Mouse (Mus musculus) retina, postnatal 7 days (tissue): Measurements from ENCODE around the gene Acvr1b.

Experiments
- DNase-seq: peaks from one replicate; pipeline ENCODE4 v3.0.0-alpha.2; 2012; ENCODE audit warnings: low read depth, low spot score

Acvr1b gene

GRCm38 (mm10) chr15:101146100-101146965 lies 27.5 kb upstream of the Acvr1b start:
- no peak for DNase-seq

- DNase-seq, result no peak
These were observed 26.6 kb upstream of the Acvr1b start for GRCm38 (mm10) chr15:101147115-101147909.

GRCm38 (mm10) chr15:101147910-101148273 lies 26.0 kb upstream of the Acvr1b start:
- DNase-seq, result no peak

- no peak for DNase-seq
These were observed 25.3 kb upstream of the Acvr1b start for GRCm38 (mm10) chr15:101148604-101149003.

- DNase-seq, result no peak
These were observed 22.2 kb upstream of the Acvr1b start for GRCm38 (mm10) chr15:101151409-101152261.

- DNase-seq, result no peak
These were observed 18.9 kb upstream of the Acvr1b start for GRCm38 (mm10) chr15:101154700-101155616.

- DNase-seq, result no peak
These were observed 13.7 kb upstream of the Acvr1b start for GRCm38 (mm10) chr15:101160128-101160527.

- DNase-seq, result no peak
These were observed 13.3 kb upstream of the Acvr1b start for GRCm38 (mm10) chr15:101160591-101160990.

- DNase-seq, result no peak
These were observed 12.3 kb upstream of the Acvr1b start for GRCm38 (mm10) chr15:101161534-101161933.

GRCm38 (mm10) chr15:101163056-101163458 lies 10.8 kb upstream of the Acvr1b start:
- DNase-seq, result no peak

- no peak for DNase-seq
These were observed 10.0 kb upstream of the Acvr1b start for GRCm38 (mm10) chr15:101163854-101164253.

GRCm38 (mm10) chr15:101164291-101164690 lies 9.6 kb upstream of the Acvr1b start:
- no peak for DNase-seq

GRCm38 (mm10) chr15:101165658-101166437 lies 8.0 kb upstream of the Acvr1b start:
- no peak for DNase-seq

GRCm38 (mm10) chr15:101167553-101167952 lies 6.3 kb upstream of the Acvr1b start:
- no peak for DNase-seq

GRCm38 (mm10) chr15:101169910-101170309 lies 4.0 kb upstream of the Acvr1b start:
- DNase-seq, result no peak

- no peak for DNase-seq
These were observed 3.4 kb upstream of the Acvr1b start for GRCm38 (mm10) chr15:101170413-101170980.

GRCm38 (mm10) chr15:101171272-101171671 lies 2.6 kb upstream of the Acvr1b start:
- DNase-seq, result no peak

- no peak for DNase-seq
These were observed 1.9 kb upstream of the Acvr1b start for GRCm38 (mm10) chr15:101172016-101172415.

- DNase-seq, result no peak
These were observed 645 bp downstream of the Acvr1b start for GRCm38 (mm10) chr15:101174294-101175130.
